Mouse (Mus musculus): ENCODE data around the gene 4930564D02Rik.

- no peak for TF ChIP-seq CTCF (IDR thresholded peaks at IDR 0.05; ENCODE audit: insufficient read depth, low read length)
- no peak for TF ChIP-seq POLR2A (IDR thresholded peaks at IDR 0.05; ENCODE audit: borderline replicate concordance, extremely low read depth, low read depth, low read length)
Measured at GRCm38 (mm10) chr3:105123776-105124175, 57.1 kb downstream of the 4930564D02Rik start.
